ENCODE assay signal across 8 mouse cellular contexts in the genomic region with DNA sequence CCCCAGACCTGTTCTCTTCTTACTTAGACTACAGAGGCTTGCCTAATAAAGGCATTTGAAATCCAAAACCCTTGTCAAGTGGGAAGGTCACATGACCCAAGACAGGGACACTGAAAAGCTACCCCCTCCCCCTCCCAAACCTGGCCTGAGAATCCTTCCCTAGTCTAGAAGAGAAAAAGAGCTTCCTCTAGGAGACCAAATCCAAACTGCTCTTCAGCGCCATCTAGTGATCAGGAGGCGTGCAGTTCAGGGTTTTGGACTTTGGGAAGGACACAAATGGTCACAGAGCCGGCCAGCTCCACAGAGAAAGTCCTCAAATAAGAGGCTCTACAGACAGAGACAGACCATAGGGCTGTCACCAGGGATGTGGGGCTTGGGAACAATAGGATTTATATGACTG. TPM values are rescaled to one million over a fixed set of nuclear protein-coding genes. Genes with fewer than 3 reads are reported as not detected.
DNase-seq lines count a peak whose midpoint lies in the region; ATAC-seq lines count a peak whose summit lies in the region.

No protein-coding gene starts in this region.

- no peaks in the 10 kb centered on the region for H3K9me3 ChIP-seq in kidney, embryonic 14.5 days (ENCODE audit: control insufficient read depth, low read length)
- 0 out of 2 replicates have a peak, but pooled peaks cover 3% of the 10 kb centered on the region for H3K9me3 ChIP-seq in forebrain, embryonic 12.5 days

- H3K4me2 ChIP-seq in kidney, embryonic 14.5 days (replicated peaks; ENCODE audit: low read depth, low read length), result no peak overlapping the region
- H3K4me2 ChIP-seq in forebrain, embryonic 12.5 days, result no peak overlapping the region

- no peaks in the 10 kb centered on the region for H3K27me3 ChIP-seq in kidney, embryonic 14.5 days (ENCODE audit: control insufficient read depth, insufficient read depth, low read length)
- no peaks in the 10 kb centered on the region for H3K27me3 ChIP-seq in forebrain, embryonic 12.5 days
- H3K27me3 ChIP-seq in splenic B cell, adult 2 months (ENCODE audit: control insufficient read depth, insufficient read depth, low read length, poor library complexity, severe bottlenecking), result no peaks in the 10 kb centered on the region

- H3K9ac ChIP-seq in kidney, embryonic 14.5 days (ENCODE audit: low read depth, low read length), result no peak overlapping the region
- no peak overlapping the region for H3K9ac ChIP-seq in forebrain, embryonic 12.5 days

- no peak overlapping the region for H3K4me3 ChIP-seq in kidney, embryonic 14.5 days (ENCODE audit: low read length)
- H3K4me3 ChIP-seq in forebrain, embryonic 12.5 days (replicated peaks), result no peak overlapping the region

- peak; percentile 36 for DNase-seq in kidney, adult 11 months
- DNase-seq in c-Kit-negative CD71-positive TER-119-positive erythroid progenitor cells, embryonic 14.5 days (ENCODE audit: low read depth, low spot score), result peak; percentile 46
- peak; percentile 56 for DNase-seq in hindlimb bud, embryonic 11.5 days (ENCODE audit: extremely low spot score, low read depth, low spot score)
- peak; percentile 56 to 62 for DNase-seq in left cerebral cortex, postnatal 36 days (ENCODE audit: low spot score in 2 of 2)
- peak; percentile 69 for DNase-seq in naive thymus-derived CD4-positive, alpha-beta T cell, adult 2 months (ENCODE audit: low read depth)
- DNase-seq in splenic B cell, adult 2 months (ENCODE audit: low read depth, low spot score), result peak; percentile 70

- 0% methylated on average over 3 of the region's 3 CpGs for WGBS in kidney, embryonic 14.5 days
- WGBS in forebrain, embryonic 12.5 days, result 4% methylated on average over 3 of the region's 3 CpGs

- H3K36me3 ChIP-seq in kidney, embryonic 14.5 days (ENCODE audit: control insufficient read depth, insufficient read depth, low read length), result no peaks in the 10 kb centered on the region
- no peaks in the 10 kb centered on the region for H3K36me3 ChIP-seq in forebrain, embryonic 12.5 days (replicated peaks)
- H3K36me3 ChIP-seq in splenic B cell, adult 2 months (ENCODE audit: control insufficient read depth, insufficient read depth, low read length, poor library complexity, severe bottlenecking), result no peaks in the 10 kb centered on the region

- ATAC-seq in kidney, embryonic 14.5 days (ENCODE audit: low FRiP score, low TSS enrichment), result no peak
- ATAC-seq in forebrain, embryonic 12.5 days (ENCODE audit: low FRiP score), result peak; percentile 44; the same call in 1 of the 2 replicates

- H3K27ac ChIP-seq in kidney, embryonic 14.5 days (ENCODE audit: low read depth, low read length), result no peak overlapping the region
- H3K27ac ChIP-seq in forebrain, embryonic 12.5 days, result no peak overlapping the region

- intact Hi-C loops in left cerebral cortex, postnatal 36 days (cut with DNase I), result loop anchor here (5.0 kb wide), 3 partner anchors 39 to 134 kb away; no protein-coding TSS in a partner anchor

- H3K4me1 ChIP-seq in kidney, embryonic 14.5 days (ENCODE audit: control insufficient read depth, insufficient read depth, low read length), result no peaks in the 10 kb centered on the region
- H3K4me1 ChIP-seq in forebrain, embryonic 12.5 days, result peaks cover 12% of the 10 kb centered on the region

RNA-seq across cellular contexts. Expression of a gene that starts 28.2 kb away (rescaled TPM):
- 0.60 and 0.74 TPM in 2 replicates for polyA plus RNA-seq in kidney, embryonic 14.5 days (2014; fragmentation: Nextera tagmentation; extraction: Ambion mirVana)
- polyA plus RNA-seq in forebrain, embryonic 12.5 days (2016; fragmentation: Nextera tagmentation; extraction: Ambion mirVana), result 0.85 and 1.2 TPM in 2 replicates
- 1 to 10 TPM in 1 of 2 experiments, under 1 TPM in 1; 0.96 to 1.9 TPM for total RNA-seq in left cerebral cortex, postnatal 36 days (2021)

RNA-seq across cellular contexts. Expression of a gene that starts 31.6 kb away (rescaled TPM):
- polyA plus RNA-seq in kidney, embryonic 14.5 days (2014; fragmentation: Nextera tagmentation; extraction: Ambion mirVana), result 23.8 and 50.8 TPM in 2 replicates
- polyA plus RNA-seq in forebrain, embryonic 12.5 days (2016; fragmentation: Nextera tagmentation; extraction: Ambion mirVana), result 64.0 and 72.5 TPM in 2 replicates
- 10 to 100 TPM; 32.5 to 33.1 TPM for total RNA-seq in left cerebral cortex, postnatal 36 days (2021)

RNA-seq across cellular contexts. Expression of a gene that starts 35.8 kb away (rescaled TPM):
- 1.1 and 1.8 TPM in 2 replicates for polyA plus RNA-seq in kidney, embryonic 14.5 days (2014; fragmentation: Nextera tagmentation; extraction: Ambion mirVana)
- polyA plus RNA-seq in forebrain, embryonic 12.5 days (2016; fragmentation: Nextera tagmentation; extraction: Ambion mirVana), result 17.6 and 24.4 TPM in 2 replicates
- 10 to 100 TPM; 11.0 to 18.6 TPM for total RNA-seq in left cerebral cortex, postnatal 36 days (2021)
